Mouse (Mus musculus): Measurements from ENCODE around the gene Adgra3. TPM values are rescaled to one million over a fixed set of nuclear protein-coding genes. Genes with fewer than 3 reads are reported as not detected.

The Adgra3 gene
- polyA plus RNA-seq, 1 experiment from 2014 or later = 34.9 TPM

DNA sequence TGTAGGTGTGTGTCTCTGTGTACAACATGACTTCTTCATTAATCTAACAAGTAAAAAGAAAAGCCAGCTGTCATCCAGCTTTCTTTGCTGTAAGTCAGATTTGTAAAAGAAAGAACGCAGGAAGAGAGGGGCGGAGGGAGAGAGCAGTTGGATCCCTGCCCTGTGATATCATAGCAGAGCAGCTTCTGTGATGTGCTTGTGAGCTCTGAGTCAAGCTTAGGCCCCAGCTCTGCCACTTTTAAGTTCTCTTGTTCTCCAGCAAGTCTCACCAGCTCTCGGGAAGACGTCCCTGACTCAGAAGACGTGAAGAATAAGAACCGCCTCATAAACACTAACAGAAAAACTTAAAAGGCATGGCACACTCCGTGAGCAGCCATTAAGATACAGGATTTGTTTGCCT lies 31.8 kb downstream of the Adgra3 start:
- no peak overlapping the region for H3K27ac ChIP-seq
- no peak overlapping the region for H3K4me3 ChIP-seq
- H3K27me3 ChIP-seq (ENCODE audit: poor library complexity, severe bottlenecking) = no peaks in the 10 kb centered on the region
- H3K4me1 ChIP-seq = peaks cover 18% of the 10 kb centered on the region; the same call in 1 of the 2 replicates
- DNase-seq (ENCODE audit: extremely low spot score, low spot score) = no peak
- peaks cover 39% of the 10 kb centered on the region for H3K36me3 ChIP-seq (replicated peaks)
- H3K9me3 ChIP-seq = no peaks in the 10 kb centered on the region
- 86% methylated on average over 7 of the region's 7 CpGs for WGBS

DNA sequence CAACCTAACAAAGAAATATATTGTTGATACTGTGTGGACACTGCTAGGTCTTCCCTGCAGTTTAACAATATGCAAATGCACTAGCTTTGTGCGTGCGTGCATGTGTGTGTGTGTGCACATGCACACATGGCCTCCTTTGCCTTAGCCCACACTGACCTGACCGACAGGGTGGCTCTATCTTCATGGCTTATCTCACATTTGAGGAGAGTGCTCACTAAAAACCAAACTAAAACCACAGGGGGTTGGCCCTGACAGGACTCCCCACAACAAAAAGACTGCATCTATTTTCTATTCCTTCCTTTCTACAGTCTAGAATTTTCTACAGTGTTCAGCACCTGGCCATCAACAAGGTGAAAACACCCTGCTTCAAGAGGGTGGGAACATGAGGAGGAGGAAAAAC lies 32.7 kb downstream of the Adgra3 start:
- no peaks in the 10 kb centered on the region for H3K9me3 ChIP-seq
- H3K4me3 ChIP-seq = no peak overlapping the region
- H3K27me3 ChIP-seq (ENCODE audit: poor library complexity, severe bottlenecking) = no peaks in the 10 kb centered on the region
- no peak overlapping the region for H3K27ac ChIP-seq
- no peak for DNase-seq (ENCODE audit: extremely low spot score, low spot score)
- H3K36me3 ChIP-seq (replicated peaks) = peaks cover 47% of the 10 kb centered on the region
- 81% methylated on average over 3 of the region's 3 CpGs for WGBS
- H3K4me1 ChIP-seq = peaks cover 18% of the 10 kb centered on the region; the same call in 1 of the 2 replicates

DNA sequence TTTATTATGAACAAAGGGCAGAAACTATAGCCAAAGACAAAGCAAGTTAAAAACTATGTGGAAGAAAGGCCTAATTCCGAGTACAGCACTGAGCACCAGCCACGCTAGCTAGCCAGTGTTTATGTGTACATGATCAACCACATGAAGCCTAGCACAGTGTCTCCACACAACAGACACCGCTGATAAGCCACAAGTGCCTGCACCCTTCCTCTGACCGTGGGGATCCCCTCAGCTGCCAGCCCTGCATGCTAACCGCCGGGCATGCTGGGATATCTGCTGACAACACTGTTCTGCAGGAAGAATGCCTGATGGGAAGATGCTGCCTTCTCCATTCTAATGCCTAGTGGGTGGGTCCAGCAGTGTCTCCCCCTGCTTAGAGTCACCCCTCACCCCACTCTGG lies 34.7 kb downstream of the Adgra3 start:
- DNase-seq (ENCODE audit: extremely low spot score, low spot score) = no peak
- Histone ChIP-seq H3K4me1 (peaks cover 12% of the 10 kb centered on the region; the same call in 1 of the 2 replicates), H3K36me3 (replicated peaks) (peaks cover 60% of the 10 kb centered on the region), H3K27me3 (ENCODE audit: poor library complexity, severe bottlenecking) (no peaks in the 10 kb centered on the region), H3K27ac (no peak overlapping the region), H3K9me3 (no peaks in the 10 kb centered on the region), H3K4me3 (no peak overlapping the region)
- WGBS = 93% methylated on average over 6 of the region's 6 CpGs

DNA sequence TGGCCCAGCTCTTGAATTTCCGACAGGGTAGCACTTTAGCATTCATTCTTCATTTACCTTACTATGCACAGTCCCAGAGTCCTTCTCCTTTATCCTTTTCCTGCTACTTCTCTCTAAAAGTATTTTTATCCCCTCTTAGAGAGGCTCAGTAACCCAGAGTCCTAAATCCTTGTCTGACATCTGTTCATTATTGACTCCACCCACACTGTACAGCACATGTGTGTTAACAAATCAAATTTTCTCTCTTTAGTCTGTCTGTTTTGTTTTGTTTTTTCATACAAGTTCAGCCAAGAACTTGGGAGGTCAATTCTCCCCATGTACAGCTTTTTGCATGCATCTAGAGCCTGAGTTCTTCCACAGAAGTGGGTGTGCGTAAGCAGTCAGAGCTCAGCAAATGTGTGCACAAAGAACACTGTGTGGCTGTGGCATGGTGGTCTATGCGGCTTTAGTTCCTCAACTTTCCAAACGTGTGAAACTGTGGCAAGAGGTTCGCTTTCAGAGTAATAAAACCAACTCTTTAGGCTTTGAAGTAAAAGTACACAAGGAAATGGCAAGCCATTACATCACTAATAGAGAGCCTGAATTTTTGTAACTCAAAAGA lies 42.7 kb downstream of the Adgra3 start:
- peaks cover 34% of the 10 kb centered on the region for H3K27me3 ChIP-seq (ENCODE audit: poor library complexity, severe bottlenecking)
- H3K36me3 ChIP-seq (replicated peaks) = peaks cover 67% of the 10 kb centered on the region
- H3K27ac ChIP-seq = no peak overlapping the region
- 88% methylated on average over 5 of the region's 5 CpGs for WGBS
- H3K9me3 ChIP-seq = no peaks in the 10 kb centered on the region
- no peak overlapping the region for H3K4me3 ChIP-seq
- no peak for DNase-seq (ENCODE audit: extremely low spot score, low spot score)
- peaks cover 35% of the 10 kb centered on the region for H3K4me1 ChIP-seq

DNA sequence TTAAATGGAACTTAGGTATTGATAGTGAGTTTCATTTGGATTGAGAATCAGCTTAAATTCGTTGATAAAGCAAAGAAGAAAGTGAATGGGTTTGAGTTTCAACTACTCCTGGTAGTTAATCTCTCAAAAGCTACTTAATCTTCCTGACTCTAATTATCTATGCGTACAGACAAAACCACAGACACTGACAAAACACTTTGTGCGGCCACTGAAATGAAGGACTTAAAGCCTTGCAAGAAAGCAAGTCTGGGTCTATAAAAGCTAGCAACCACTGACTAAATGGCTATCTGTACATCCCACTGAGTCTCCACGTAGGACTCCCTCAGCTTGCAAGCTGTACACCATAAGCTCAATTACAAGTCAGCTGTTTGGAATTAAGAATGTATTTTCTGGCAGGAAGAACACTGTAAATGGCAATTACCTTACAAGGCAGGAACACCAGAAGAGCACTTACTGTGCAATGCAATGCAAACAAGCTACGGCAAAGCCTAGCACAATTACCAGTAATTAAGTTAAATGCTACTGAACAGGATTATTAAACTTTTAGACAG lies 43.6 kb downstream of the Adgra3 start:
- no peak for DNase-seq (ENCODE audit: extremely low spot score, low spot score)
- Histone ChIP-seq H3K27ac (no peak overlapping the region), H3K4me1 (peaks cover 35% of the 10 kb centered on the region), H3K36me3 (replicated peaks) (peaks cover 65% of the 10 kb centered on the region), H3K4me3 (no peak overlapping the region), H3K27me3 (ENCODE audit: poor library complexity, severe bottlenecking) (peaks cover 34% of the 10 kb centered on the region), H3K9me3 (no peaks in the 10 kb centered on the region)
- WGBS = 31% methylated on average over 5 of the region's 5 CpGs

DNA sequence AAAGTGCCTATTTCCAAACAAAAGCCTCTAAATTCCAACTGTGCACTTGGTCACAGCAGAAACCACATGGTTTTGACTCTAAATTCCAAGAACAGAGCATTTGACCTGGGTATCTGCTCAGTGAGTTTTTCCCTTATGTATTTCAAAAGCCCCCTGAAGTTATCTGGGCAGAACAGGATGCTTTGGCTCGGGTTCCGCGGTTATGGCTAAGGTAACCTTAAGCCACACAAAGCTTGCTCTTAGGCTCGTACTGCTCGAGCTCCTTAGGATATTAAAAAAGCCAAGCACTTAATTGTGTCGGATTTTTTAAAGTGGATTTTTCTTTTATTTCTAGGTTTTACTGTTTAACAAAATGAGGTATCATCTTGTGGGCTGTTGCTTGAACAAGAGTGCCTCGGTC lies 44.1 kb downstream of the Adgra3 start:
- peaks cover 65% of the 10 kb centered on the region for H3K36me3 ChIP-seq (replicated peaks)
- H3K27ac ChIP-seq = no peak overlapping the region
- H3K4me3 ChIP-seq = no peak overlapping the region
- peaks cover 35% of the 10 kb centered on the region for H3K4me1 ChIP-seq
- no peaks in the 10 kb centered on the region for H3K9me3 ChIP-seq
- WGBS = 47% methylated on average over 7 of the region's 7 CpGs
- no peak for DNase-seq (ENCODE audit: extremely low spot score, low spot score)
- H3K27me3 ChIP-seq (ENCODE audit: poor library complexity, severe bottlenecking) = peaks cover 34% of the 10 kb centered on the region

DNA sequence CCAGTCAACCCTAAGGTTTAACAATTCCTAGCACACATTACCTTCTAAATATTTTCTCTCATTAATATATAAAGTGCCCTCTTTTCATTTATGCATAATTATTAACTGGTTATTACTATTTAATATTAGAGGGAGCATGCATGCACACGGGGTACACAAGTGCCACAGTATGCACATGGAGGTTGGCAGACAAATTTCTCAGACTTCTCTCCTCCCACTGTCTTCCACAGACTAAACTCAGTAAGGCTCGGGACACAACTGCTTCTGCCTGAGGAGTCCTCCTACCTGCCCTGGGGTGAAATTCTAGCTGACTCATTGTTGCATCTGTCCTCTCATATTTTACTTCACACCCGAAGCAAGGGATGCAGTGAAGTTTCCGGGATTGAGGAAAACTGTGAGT lies 44.8 kb downstream of the Adgra3 start:
- H3K36me3 ChIP-seq (replicated peaks) = peaks cover 68% of the 10 kb centered on the region
- 75% methylated on average over 4 of the region's 4 CpGs for WGBS
- H3K27me3 ChIP-seq (ENCODE audit: poor library complexity, severe bottlenecking) = peaks cover 34% of the 10 kb centered on the region
- peaks cover 35% of the 10 kb centered on the region for H3K4me1 ChIP-seq
- no peak for DNase-seq (ENCODE audit: extremely low spot score, low spot score)
- no peak overlapping the region for H3K27ac ChIP-seq
- no peaks in the 10 kb centered on the region for H3K9me3 ChIP-seq
- H3K4me3 ChIP-seq = no peak overlapping the region

DNA sequence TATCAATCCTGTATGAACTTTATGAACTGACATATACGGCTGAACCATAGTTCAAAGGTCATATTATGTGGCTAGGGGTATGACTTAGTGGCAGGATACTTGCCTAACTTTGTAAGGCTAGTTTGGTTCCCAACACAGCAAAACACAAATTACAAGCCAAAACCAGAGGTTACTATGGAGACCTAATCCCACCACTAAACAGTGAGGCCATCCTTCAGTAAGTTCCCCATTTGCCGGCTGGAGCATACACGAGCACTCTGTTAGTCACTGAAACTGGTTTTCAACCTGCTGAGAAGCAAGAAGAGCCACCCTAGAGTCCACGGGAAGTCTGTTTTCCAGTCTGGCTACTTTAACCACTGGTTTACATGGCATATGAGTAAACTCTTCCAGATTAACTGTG lies 50.0 kb downstream of the Adgra3 start:
- Histone ChIP-seq H3K27me3 (ENCODE audit: poor library complexity, severe bottlenecking) (peaks cover 11% of the 10 kb centered on the region; the same call in 1 of the 2 replicates), H3K4me3 (no peak overlapping the region), H3K36me3 (replicated peaks) (peaks cover 77% of the 10 kb centered on the region), H3K4me1 (peaks cover 7% of the 10 kb centered on the region; the same call in 1 of the 2 replicates), H3K9me3 (no peaks in the 10 kb centered on the region), H3K27ac (no peak overlapping the region)
- WGBS = 62% methylated on average over 4 of the region's 4 CpGs
- no peak for DNase-seq (ENCODE audit: extremely low spot score, low spot score)

DNA sequence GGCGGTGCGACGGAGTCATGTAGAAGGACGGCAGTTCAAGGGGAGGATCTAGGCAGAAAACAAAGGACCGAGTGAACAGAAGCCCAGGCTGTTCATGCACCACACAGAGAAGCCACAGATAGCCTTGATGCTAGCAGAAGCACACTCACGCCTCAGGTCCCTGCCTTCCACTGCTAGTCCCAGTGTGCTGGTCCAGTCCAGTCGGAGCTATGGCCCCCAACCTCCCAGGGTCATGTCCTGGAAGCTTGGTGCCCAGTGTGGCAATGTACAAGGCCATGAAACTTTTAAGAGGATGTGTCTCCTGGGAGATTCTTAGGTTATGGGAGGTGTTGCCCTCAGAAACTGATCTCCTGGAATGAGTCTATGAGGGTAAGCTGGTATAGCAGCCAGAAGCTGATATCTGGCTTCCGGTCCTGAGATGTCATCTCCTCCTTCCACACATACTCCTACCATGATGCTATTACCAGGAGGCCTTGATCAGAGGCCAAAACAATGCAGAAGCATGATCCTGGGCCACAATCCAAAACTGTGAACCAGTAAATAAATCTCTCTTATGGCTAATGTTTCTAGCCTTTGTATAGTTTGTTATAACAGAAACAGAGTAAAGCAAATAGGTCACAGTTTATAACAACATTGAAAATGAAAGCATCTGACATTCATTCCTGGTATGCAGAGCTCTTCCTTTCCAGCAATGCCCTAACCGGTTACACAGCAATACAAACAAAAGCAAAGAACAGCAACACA lies 51.7 kb downstream of the Adgra3 start:
- Histone ChIP-seq H3K9me3 (no peaks in the 10 kb centered on the region), H3K27ac (no peak overlapping the region), H3K27me3 (ENCODE audit: poor library complexity, severe bottlenecking) (no peaks in the 10 kb centered on the region), H3K36me3 (replicated peaks) (peaks cover 78% of the 10 kb centered on the region), H3K4me1 (no peaks in the 10 kb centered on the region), H3K4me3 (no peak overlapping the region)
- DNase-seq (ENCODE audit: extremely low spot score, low spot score) = no peak
- 85% methylated on average over 9 of the region's 9 CpGs for WGBS

DNA sequence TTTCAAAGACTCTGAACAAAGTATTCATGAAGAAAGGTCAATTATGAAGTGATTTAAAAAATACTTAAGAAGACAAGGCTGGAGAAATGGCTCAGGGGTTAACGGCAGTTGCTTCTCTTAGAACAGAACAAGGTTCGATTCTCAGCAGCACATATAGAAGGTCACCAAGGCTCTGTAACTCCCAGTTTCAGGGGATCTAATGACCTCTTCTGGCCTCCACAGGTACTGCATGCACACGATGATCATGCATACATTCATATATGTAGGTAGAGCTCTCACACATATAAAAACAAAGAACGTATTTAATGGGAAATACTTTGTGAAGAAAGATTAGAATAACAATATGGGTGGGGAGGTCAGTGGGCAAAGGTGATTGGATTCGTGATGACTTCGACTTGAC lies 56.5 kb downstream of the Adgra3 start:
- Histone ChIP-seq H3K4me1 (no peaks in the 10 kb centered on the region), H3K27me3 (ENCODE audit: poor library complexity, severe bottlenecking) (no peaks in the 10 kb centered on the region), H3K9me3 (no peaks in the 10 kb centered on the region), H3K27ac (no peak overlapping the region), H3K36me3 (replicated peaks) (peaks cover 90% of the 10 kb centered on the region), H3K4me3 (no peak overlapping the region)
- DNase-seq (ENCODE audit: extremely low spot score, low spot score) = no peak
- WGBS = 88% methylated on average over 6 of the region's 6 CpGs

DNA sequence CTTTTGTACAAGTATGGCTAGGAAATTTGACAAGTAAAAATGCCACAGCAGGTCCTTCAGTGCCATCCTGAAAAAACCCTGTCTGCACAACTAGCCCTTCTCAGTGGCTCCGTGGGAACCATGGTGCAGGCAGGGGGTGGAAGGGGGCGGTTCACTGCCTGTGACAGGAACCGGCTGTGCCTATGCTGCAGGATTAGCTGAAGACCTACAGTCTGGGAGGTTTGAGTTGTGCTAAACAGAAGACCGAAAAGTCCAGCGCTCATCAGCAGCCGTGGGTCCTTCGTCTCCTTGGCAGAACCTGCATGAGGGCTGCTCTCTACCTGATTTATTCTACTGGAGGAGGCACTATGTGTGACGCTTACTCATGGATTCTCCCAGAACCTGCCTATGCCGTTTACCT lies 59.0 kb downstream of the Adgra3 start:
- Histone ChIP-seq H3K4me3 (no peak overlapping the region), H3K36me3 (replicated peaks) (peaks cover 89% of the 10 kb centered on the region), H3K27ac (no peak overlapping the region), H3K9me3 (no peaks in the 10 kb centered on the region), H3K4me1 (no peaks in the 10 kb centered on the region), H3K27me3 (ENCODE audit: poor library complexity, severe bottlenecking) (no peaks in the 10 kb centered on the region)
- 82% methylated on average over 9 of the region's 9 CpGs for WGBS
- DNase-seq (ENCODE audit: extremely low spot score, low spot score) = no peak

DNA sequence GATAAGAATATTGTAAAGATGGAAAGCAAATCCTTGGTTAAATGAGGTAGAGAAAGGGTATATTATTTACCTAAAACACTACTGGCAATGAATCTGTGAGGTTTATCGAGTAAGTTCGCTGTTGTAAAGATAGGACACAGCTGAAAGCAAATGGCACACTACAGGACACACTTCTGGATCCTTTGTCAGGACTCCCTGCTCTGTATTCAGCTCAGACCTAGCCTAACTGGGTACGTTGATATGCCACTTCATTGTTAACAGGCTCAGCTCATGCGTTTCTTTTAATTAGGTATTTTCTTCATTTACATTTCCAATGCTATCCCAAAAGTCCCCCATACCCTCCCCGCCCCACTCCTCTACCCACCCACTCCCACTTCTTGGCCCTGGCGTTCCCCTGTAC lies 61.8 kb downstream of the Adgra3 start:
- WGBS = 92% methylated on average over 6 of the region's 6 CpGs
- Histone ChIP-seq H3K9me3 (no peaks in the 10 kb centered on the region), H3K27me3 (ENCODE audit: poor library complexity, severe bottlenecking) (no peaks in the 10 kb centered on the region), H3K4me1 (no peaks in the 10 kb centered on the region), H3K27ac (no peak overlapping the region), H3K36me3 (replicated peaks) (peaks cover 85% of the 10 kb centered on the region), H3K4me3 (no peak overlapping the region)
- DNase-seq (ENCODE audit: extremely low spot score, low spot score) = no peak

DNA sequence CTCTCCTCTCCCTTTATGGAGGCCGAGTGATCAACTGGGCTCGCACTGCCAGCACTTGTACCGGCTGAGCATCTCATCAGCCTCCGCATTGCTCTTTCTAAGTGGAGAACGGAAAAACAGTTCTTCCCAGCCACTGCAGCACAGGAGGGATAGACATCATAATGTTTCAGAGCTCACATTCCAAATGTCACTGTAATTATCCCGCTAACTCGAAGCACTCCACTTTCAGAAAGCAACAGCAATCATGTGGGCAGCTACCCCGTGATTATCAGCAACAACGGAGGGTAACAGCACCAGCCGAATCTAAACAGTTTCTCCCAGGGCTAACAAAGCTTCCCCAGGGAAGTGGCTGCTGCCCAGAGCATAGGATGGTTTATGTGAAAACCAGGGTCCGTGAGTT lies 62.3 kb downstream of the Adgra3 start:
- WGBS = 86% methylated on average over 11 of the region's 11 CpGs
- H3K36me3 ChIP-seq (replicated peaks) = peaks cover 87% of the 10 kb centered on the region
- no peak for DNase-seq (ENCODE audit: extremely low spot score, low spot score)

More for the DNA sequence above, 62.3 kb downstream of the Adgra3 start:
- Histone ChIP-seq H3K9me3 (no peaks in the 10 kb centered on the region), H3K27ac (no peak overlapping the region), H3K27me3 (ENCODE audit: poor library complexity, severe bottlenecking) (no peaks in the 10 kb centered on the region), H3K4me3 (no peak overlapping the region), H3K4me1 (no peaks in the 10 kb centered on the region)
